Mouse (Mus musculus): Measurements from ENCODE around the gene Tubgcp5.
"Not testable (repeated sequence)": the region's sequence is repeated elsewhere in the genome, so short reads cannot be mapped to it uniquely, and the experiment has no call there.

The Tubgcp5 gene

GRCm38 (mm10) chr7:55793952-55794603 lies at the start of gene Tubgcp5:
Gene Tubgcp5, plus strand, starts transcription at chr7:55794154.
- peak; percentile 96 to 98 for DNase-seq (ENCODE audit: low spot score in 2 of 2)

GRCm38 (mm10) chr7:55744566-55745220 lies 49.3 kb upstream of the Tubgcp5 start:
- DNase-seq (ENCODE audit: low spot score in 2 of 2): no peak

- no peak for DNase-seq (ENCODE audit: low spot score in 2 of 2)
Measured at GRCm38 (mm10) chr7:55750841-55751240, 43.1 kb upstream of the Tubgcp5 start.

GRCm38 (mm10) chr7:55759346-55759745 lies 34.6 kb upstream of the Tubgcp5 start:
- DNase-seq (ENCODE audit: low spot score in 2 of 2): no peak

- no peak for DNase-seq (ENCODE audit: low spot score in 2 of 2)
Measured at GRCm38 (mm10) chr7:55767926-55768325, 26.0 kb upstream of the Tubgcp5 start, which contains the start of gene Siglech. Gene Siglech, plus strand, starts transcription at chr7:55768178.

- DNase-seq (ENCODE audit: low spot score in 2 of 2): no peak
Measured at GRCm38 (mm10) chr7:55780011-55780410, 13.9 kb upstream of the Tubgcp5 start.

- DNase-seq (ENCODE audit: low spot score in 2 of 2): no peak
Measured at GRCm38 (mm10) chr7:55782493-55782892, 11.5 kb upstream of the Tubgcp5 start.

- DNase-seq (ENCODE audit: low spot score in 2 of 2): no peak
Measured at GRCm38 (mm10) chr7:55784580-55784979, 9.4 kb upstream of the Tubgcp5 start.

- DNase-seq (ENCODE audit: low spot score in 2 of 2): not testable (repeated sequence)
Measured at GRCm38 (mm10) chr7:55790586-55790985, 3.4 kb upstream of the Tubgcp5 start.

GRCm38 (mm10) chr7:55792280-55792679 lies 1.7 kb upstream of the Tubgcp5 start:
- no peak for DNase-seq (ENCODE audit: low spot score in 2 of 2)

GRCm38 (mm10) chr7:55793236-55793951 lies 560 bp upstream of the Tubgcp5 start:
- DNase-seq (ENCODE audit: low spot score in 2 of 2): no peak

GRCm38 (mm10) chr7:55799981-55800380 lies 6.0 kb downstream of the Tubgcp5 start:
- no peak for DNase-seq (ENCODE audit: low spot score in 2 of 2)

GRCm38 (mm10) chr7:55809967-55810366 lies 16.0 kb downstream of the Tubgcp5 start:
- DNase-seq (ENCODE audit: low spot score in 2 of 2): no peak

GRCm38 (mm10) chr7:55824468-55824867 lies 30.5 kb downstream of the Tubgcp5 start:
- DNase-seq (ENCODE audit: low spot score in 2 of 2): no peak

- DNase-seq (ENCODE audit: low spot score in 2 of 2): no peak
Measured at GRCm38 (mm10) chr7:55827551-55827950, 33.6 kb downstream of the Tubgcp5 start.

GRCm38 (mm10) chr7:55836877-55837276 lies 42.9 kb downstream of the Tubgcp5 start:
- no peak for DNase-seq (ENCODE audit: low spot score in 2 of 2)

GRCm38 (mm10) chr7:55841445-55841844 lies 47.5 kb downstream of the Tubgcp5 start, which contains the start of gene Cyfip1:
Gene Cyfip1, plus strand, starts transcription at chr7:55841745.
- no peak for DNase-seq (ENCODE audit: low spot score in 2 of 2)

- DNase-seq (ENCODE audit: low spot score in 2 of 2): peak; percentile 75 to 85
Measured at GRCm38 (mm10) chr7:55841977-55842503, 48.1 kb downstream of the Tubgcp5 start.

- peak in 1 of 2 experiments; percentile 28 for DNase-seq (ENCODE audit: low spot score in 2 of 2)
Measured at GRCm38 (mm10) chr7:55842504-55843152, 48.7 kb downstream of the Tubgcp5 start.

- DNase-seq (ENCODE audit: low spot score in 2 of 2): no peak
Measured at GRCm38 (mm10) chr7:55846606-55847312, 52.8 kb downstream of the Tubgcp5 start.

- DNase-seq (ENCODE audit: low spot score in 2 of 2): peak in 1 of 2 experiments; percentile 40
Measured at GRCm38 (mm10) chr7:55849948-55850571, 56.1 kb downstream of the Tubgcp5 start.

Measured in frontal cortex, postnatal 25 days (tissue).